Mouse (Mus musculus) common myeloid progenitor, adult 5-6 weeks (primary cell): ENCODE results near the gene Atf6. TPM values are rescaled to one million over a fixed set of nuclear protein-coding genes. Genes with fewer than 3 reads are reported as not detected.

Experiments used
- ATAC-seq: replicated peaks from 2 replicates; pipeline ENCODE4 v1.8.0; 2016; ENCODE audit warnings: low read depth, mild to moderate bottlenecking, moderate TSS enrichment, inconsistent platforms; ENCODE audit not compliant: poor library complexity, severe bottlenecking
- total RNA-seq: library from RNA; stranded (forward); fragments of 200-1000, 187-1606 nt; gene quantifications from 2 replicates; pipeline ENCODE4 v1.2.3, GENCODE M21; 2017

Gene Atf6
- total RNA-seq, 1 experiment from 2014 or later, result 28.6 TPM

DNA sequence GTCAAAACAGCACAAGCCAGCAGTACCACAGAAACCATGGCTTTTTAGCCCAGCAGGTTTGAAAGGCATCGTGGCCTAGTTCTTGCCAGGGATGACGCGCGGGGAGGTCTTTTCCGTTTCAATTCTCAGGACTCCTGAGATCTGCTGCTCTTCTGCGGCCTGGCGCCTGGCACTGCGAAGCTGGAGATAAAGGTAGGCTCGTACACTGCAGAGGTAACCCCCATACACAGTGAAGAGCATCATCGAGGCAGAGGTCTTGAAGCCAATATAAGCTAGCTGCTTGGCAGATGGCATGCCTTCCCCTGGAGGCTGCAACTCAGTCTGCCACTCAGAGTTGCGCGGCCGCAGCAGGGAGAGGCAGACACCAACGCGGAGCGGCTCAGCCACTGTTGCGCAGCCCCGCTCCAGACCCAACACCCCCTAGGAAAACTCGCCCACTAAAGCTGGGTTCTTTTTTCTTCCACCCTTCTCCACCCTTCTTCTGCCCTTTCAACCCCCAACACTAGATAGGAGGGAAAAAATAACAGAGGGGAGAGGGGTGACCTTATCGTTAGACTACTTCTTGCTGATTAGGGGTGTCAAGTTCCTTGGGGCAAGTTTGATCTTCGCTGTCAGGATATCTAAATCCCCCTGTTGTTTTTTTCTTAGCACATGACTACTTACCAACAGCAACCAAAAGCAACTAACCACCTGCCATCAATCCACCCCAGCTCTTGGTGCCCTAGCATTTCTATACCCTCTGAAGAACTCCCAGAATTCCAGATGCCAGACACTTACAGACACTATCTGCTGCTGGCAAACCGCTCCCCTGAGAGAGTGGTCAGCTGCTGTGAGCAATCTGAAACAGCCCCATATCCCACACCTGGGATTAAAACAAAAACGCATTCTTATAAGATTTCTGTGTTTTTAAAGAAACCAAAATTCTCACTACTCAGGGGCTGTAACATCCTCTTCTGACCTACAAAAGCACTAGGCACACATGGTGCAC, 16.6 kb downstream of the Atf6 start:
- no peak for ATAC-seq

GRCm38 (mm10) chr1:170850007-170850406, 17.6 kb downstream of the Atf6 start:
- ATAC-seq, result no peak

GRCm38 (mm10) chr1:170845448-170846307, 21.9 kb downstream of the Atf6 start:
- ATAC-seq, result peak; percentile 88

DNA sequence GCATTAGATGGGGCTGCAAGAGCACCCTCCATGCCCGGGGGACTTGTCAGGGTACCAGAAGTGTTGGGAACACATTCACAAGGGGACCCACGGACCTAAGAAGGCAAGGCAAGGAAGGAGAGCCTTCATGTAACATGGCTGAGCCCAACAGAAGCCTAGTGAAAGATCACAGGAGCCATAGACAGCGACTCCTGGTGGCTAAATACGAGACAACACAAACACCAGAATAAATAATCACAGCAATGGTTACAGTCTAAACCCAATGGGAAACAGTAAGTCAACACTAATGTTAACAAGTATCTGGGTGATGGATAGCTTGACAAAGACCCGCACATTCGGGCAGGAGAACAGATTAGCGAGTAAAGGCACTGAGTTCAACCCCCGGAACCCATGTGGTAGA, 23.2 kb downstream of the Atf6 start:
- peak; percentile 57 for ATAC-seq

GRCm38 (mm10) chr1:170839685-170840084, 27.9 kb downstream of the Atf6 start:
- ATAC-seq, result peak; percentile 69

GRCm38 (mm10) chr1:170834756-170835155, 32.8 kb downstream of the Atf6 start:
- no peak for ATAC-seq

DNA sequence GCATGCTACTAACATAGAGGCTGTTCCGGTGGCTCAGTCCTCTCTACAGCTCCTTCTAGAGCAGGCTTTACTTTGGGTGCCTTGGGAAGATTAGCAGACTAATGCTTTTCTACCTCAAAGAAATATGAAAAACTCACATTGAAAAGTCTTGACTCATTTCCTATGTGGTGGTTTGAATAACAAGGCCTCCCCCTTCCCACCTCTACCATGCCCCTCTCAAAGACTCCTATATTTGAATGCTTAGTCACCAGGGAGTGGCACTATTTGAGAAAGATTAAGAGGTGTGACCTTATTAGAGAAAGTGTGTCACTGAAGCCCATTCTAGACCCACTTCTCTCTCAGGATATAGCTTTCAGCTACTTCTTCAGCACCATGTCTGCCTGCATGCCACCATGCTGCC, 37.8 kb downstream of the Atf6 start:
- ATAC-seq, result no peak

- no peak for ATAC-seq
Observed at GRCm38 (mm10) chr1:170829344-170829743, 38.2 kb downstream of the Atf6 start.

DNA sequence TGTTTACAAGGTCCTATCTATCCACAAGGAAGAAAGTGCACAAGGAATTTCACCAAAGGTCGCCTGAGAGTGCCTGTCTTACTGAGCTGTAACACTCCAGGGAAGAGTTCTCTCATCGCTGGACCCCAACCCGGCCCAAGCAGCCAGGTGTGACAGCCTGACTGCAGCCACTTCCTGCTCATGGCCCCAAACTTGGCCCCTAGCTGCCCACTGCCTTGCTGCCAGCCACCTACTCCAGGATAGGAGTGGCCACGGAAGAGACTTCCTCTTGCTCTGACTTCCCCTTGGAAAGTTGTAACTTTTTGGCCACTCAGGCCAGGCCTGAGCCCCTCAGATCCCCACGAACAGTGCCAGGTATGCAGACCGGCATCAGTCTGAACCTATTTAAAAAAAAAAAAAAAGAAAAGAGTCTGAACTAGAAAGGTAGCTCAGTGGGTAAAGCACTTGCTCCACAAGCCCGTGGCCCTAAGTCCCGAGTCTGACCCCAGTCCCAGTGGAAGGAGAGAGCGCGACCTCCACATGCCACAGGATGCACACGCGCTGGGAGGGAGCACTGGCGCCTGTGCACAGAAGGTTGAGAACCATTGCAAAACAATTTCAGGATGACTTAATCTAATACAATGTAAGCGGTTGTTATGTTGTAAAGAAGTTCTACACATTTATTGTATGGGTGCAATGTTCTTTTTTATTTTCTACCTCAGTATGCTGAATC, 47.3 kb downstream of the Atf6 start:
- ATAC-seq, result no peak

DNA sequence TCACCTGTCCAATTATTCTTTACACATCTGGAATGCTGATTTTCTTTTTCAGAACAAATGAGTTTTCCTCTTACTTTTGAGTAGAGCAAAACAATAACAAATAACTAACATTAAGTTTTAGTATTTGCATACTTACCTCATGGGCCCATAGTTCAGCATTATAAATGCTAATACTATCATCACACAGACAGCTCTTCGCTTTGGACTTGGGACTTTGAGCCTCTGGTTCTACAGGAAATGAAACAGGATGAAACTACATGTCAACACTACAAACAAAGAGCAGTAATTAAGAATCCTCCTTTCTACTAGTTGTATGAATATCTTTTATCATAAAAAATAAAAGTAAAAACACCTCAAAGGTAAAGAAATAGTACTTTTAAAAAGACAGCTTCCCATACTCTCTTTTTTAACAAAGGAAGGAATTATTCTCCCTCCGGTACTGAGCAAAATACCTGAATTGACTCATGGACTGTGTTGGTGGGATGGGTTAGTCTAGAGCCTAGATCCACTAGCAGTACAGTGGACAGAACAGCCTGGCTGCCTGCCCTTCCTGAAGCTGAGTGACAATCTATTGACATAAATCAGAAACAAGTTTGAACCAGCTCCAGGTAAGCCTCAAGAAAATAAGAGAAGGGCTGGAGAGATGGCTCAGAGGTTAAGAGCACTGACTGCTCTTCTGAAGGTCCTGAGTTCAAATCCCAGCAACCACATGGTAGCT, 52.1 kb downstream of the Atf6 start:
- no peak for ATAC-seq

GRCm38 (mm10) chr1:170812822-170813221, 54.7 kb downstream of the Atf6 start:
- no peak for ATAC-seq

DNA sequence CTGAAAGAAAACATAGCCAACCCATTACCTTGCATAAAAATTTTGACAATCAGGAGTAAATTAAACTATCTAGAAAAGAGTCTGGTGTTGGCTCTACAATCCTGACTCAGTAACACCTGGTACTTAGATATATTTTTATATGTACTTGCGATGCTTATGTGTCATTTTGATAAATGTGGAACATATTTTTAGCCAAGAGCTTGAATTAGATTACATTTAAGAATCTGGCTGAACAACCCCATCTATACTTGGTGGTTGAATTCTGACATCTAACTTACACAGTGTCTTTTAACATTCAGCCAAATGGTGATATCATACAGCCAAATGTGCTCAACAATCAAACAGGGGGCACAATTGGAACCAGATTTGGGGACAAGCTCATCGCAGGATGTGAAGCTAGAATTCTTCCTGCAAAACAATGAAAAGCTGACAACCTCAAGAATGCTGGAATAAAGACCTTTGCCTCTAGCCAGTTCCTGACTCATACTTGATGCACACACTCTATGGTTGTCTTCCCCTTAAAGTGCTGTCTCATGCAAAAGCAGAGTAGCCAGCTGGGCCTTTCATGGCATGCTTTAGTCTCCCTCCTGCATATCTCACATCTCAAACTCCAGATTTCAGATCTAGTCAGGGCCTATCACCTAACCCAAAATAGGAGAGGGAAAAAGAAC, 59.8 kb downstream of the Atf6 start:
- ATAC-seq, result no peak

DNA sequence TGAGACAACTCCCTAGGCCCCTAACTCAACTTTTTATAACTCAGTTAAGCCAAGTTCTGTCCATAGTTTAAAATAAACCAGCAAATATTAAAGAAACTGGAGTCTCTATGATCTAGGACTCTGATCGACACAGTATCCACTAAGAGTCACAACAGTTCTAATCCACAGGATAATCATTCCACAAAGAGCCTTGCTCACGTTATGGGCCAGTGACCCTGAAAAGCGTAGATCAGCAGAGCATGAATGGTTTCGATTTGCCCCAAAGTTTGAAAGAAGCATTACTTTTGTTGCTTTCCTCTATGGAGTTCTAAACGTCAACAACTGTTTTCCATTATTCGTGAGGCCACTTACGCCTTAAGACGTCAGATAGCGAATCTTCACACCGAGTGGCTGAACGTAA, 62.9 kb downstream of the Atf6 start:
- ATAC-seq, result no peak

DNA sequence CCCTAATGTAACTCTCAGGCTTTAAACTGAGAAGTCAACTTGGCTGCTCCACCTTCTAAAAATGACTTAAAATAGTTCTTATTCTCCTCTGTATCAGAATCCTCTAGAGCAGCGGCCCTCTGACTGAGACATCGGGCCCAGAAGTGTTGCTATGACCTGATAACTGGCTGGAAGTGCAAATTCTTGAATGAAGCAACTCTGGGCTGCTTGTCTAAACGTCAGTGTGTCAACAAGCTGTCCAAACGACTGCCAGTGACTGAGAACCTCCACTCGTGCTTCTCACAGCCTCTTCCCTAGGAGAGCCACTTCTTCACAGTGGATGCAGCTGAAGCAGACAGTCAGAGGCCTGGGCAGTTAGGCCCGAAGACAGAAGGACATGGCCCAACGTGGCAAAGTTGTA, 64.9 kb downstream of the Atf6 start:
- ATAC-seq, result no peak

- no peak for ATAC-seq
Observed at GRCm38 (mm10) chr1:170800694-170801093, 66.9 kb downstream of the Atf6 start.

DNA sequence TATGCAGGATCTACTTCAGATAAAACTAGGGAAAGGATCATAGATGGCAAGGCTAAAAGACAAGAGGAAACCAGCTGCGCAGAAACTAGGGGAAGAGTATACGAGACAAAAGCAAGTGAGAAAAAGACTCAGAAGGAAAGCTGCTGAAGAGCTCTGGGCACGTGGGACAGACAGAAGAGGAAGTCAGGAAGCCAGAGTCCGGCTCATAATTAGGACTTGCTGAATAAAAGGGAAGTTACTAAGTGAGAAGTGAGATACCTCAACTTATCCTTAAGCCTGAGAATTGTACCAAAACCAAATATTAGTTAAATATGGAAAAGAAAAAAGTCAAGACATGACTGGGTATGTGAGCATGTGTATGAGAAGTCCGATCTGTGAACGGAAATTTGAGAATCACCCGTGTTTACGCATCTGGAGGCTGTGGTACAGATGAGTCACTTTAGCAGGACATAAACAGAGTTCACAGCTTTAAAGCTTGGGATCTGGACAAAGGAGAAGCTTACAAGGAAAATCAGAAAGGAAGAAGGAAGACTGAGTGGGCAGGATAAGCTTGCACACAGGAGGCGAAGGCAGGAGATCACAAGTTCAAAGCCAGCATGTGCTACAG, 71.7 kb downstream of the Atf6 start:
- ATAC-seq, result peak; percentile 93

DNA sequence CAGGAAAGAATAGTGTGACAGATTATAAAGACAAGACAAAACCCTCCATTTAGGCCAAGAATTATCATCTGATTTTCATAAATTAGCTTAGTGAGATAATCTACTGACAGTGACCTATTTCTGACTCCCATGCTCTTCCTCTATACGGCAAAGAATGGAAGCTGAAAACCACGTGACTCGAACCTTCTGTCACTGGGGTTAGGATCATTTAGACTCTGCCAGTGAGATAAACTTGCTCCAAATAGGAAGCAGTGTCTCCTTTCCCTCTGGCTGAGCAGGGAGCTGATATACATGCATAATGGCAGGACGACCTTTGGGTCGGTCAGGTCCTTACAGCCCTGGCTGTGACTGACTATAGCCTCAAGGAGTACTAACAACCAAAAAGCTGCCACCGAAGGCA, 76.0 kb downstream of the Atf6 start:
- no peak for ATAC-seq

DNA sequence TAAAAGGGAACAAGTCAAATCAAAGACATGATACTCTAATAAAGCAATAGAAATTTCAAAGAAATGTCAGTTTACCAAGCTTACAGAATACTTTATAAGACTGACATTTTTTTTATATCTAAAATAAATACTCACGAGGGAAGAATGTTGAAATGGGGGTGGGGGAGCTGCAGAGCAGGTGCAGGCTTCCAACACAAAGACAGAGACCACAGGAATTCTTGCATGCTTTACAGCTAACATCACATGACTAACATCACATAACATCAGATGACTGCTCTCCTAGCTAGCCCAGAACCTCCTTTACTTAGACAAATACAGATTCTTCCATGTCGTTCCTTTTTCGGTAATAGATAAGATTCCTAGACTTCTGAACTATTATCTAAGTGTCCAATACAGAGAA, 76.6 kb downstream of the Atf6 start:
- no peak for ATAC-seq

DNA sequence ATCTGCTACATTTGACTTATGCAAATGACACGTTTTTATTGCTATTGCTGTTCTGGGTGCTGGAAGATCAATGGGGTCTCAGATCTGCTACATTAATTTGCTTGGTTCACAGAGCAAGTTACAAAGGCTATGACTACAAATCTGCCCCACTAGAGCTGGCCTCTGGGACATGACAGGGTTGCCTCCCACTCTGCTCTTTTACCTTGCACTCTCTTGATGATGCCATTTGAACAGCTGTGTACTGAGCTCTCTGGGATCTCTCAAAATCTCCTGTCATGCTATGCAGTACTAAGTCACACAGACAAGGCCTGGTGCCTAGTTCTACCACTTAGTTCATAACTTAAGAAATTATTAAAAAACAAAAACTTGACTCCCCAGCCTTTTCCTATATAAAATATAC, 79.9 kb downstream of the Atf6 start:
- no peak for ATAC-seq
